Mouse (Mus musculus) bone marrow, adult 2 months (tissue): ENCODE measurements around the gene Cyp26a1. TPM values are rescaled to one million over a fixed set of nuclear protein-coding genes. Genes with fewer than 3 reads are reported as not detected.

Experiments used
- H3K27ac ChIP-seq: fragments of 200-500 bp; 2 replicates; pipeline ENCODE4 v1.5.1; 2012; ENCODE audit warnings: low read depth, mild to moderate bottlenecking, control low read depth, inconsistent platforms, low read length; ENCODE audit not compliant: control insufficient read depth, poor library complexity, insufficient read depth
- H3K4me1 ChIP-seq: fragments of 200-500 bp; 2 replicates; pipeline ENCODE4 v1.6.1; 2011; ENCODE audit warnings: low read length; ENCODE audit not compliant: control insufficient read depth, insufficient read depth
- H3K4me3 ChIP-seq: fragments of 200-500 bp; replicated peaks from 2 replicates; pipeline ENCODE3; 2011; ENCODE audit warnings: mild to moderate bottlenecking, low read depth, low read length, control low read depth; ENCODE audit not compliant: control insufficient read depth
- CTCF ChIP-seq: fragments of 200-500 bp; IDR thresholded peaks from 2 replicates; pipeline ENCODE4 v1.5.1; 2011; ENCODE audit warnings: low read length, control low read depth; ENCODE audit not compliant: control insufficient read depth, insufficient read depth
- POLR2A ChIP-seq: fragments of 200-500 bp; IDR thresholded peaks from 2 replicates; pipeline ENCODE4 v1.6.1; 2011; ENCODE audit warnings: low read depth, mild to moderate bottlenecking, control low read depth, low read length, borderline replicate concordance; ENCODE audit not compliant: control insufficient read depth
- WGBS: fragments of 180-500 bp; shearing (Covaris S2); methylation state at CpG from one replicate; pipeline ENCODE4 v1.1.7; 2018; 5-methylcytosine and 5-hydroxymethylcytosine counted together
- polyA plus RNA-seq: library from polyadenylated mRNA; stranded (reverse); fragments of >200 nt; gene quantifications from 2 replicates; pipeline ENCODE4 v1.2.4, GENCODE M21; 2011; ENCODE audit warnings: low replicate concordance; ENCODE audit not compliant: missing spikeins, insufficient read depth, insufficient read length

Cyp26a1 gene
- polyA plus RNA-seq, 1 experiment = 1.1 TPM

- TF ChIP-seq POLR2A (no peak), CTCF (no peak)
- no peak overlapping the region for H3K4me3 ChIP-seq
- H3K27ac ChIP-seq = no peak overlapping the region
- no peaks in the 10 kb centered on the region for H3K4me1 ChIP-seq
- WGBS = 77% methylated on average over 2 of the region's 2 CpGs
Observed at GRCm38 (mm10) chr19:37727366-37727765, 29.8 kb downstream of the Cyp26a1 start.

GRCm38 (mm10) chr19:37735426-37735825 lies 37.8 kb downstream of the Cyp26a1 start:
- Histone ChIP-seq H3K4me1 (no peaks in the 10 kb centered on the region; the same call in 1 of the 2 replicates), H3K27ac (no peak overlapping the region), H3K4me3 (no peak overlapping the region)
- 84% methylated on average over 8 of the region's 8 CpGs for WGBS
- TF ChIP-seq POLR2A (no peak), CTCF (no peak)

GRCm38 (mm10) chr19:37738575-37738974 lies 41.0 kb downstream of the Cyp26a1 start:
- 84% methylated on average over 3 of the region's 3 CpGs for WGBS
- Histone ChIP-seq H3K4me1 (no peaks in the 10 kb centered on the region; the same call in 1 of the 2 replicates), H3K4me3 (no peak overlapping the region), H3K27ac (no peak overlapping the region)
- no peak for TF ChIP-seq POLR2A
- TF ChIP-seq CTCF = no peak

- Histone ChIP-seq H3K4me3 (no peak overlapping the region), H3K4me1 (no peaks in the 10 kb centered on the region; the same call in 1 of the 2 replicates), H3K27ac (no peak overlapping the region)
- 10% methylated on average over 7 of the region's 7 CpGs for WGBS
- TF ChIP-seq POLR2A (no peak), CTCF (no peak)
Observed at GRCm38 (mm10) chr19:37740043-37740442, 42.4 kb downstream of the Cyp26a1 start.

Other genes starting within 250 kb of the Cyp26a1 start
- 21.7 and 27.8 TPM in 2 replicates for gene Exoc6, start 147.4 kb upstream of the Cyp26a1 start, polyA plus RNA-seq
- not detected in 2 replicates for gene Cyp26c1, start 12.2 kb upstream of the Cyp26a1 start, polyA plus RNA-seq